Mouse (Mus musculus): ENCODE results near the gene Gas2l2. TPM values are rescaled to one million over a fixed set of nuclear protein-coding genes. Genes with fewer than 3 reads are reported as not detected.

Gene Gas2l2
- polyA plus RNA-seq, 1 experiment: not detected

DNA sequence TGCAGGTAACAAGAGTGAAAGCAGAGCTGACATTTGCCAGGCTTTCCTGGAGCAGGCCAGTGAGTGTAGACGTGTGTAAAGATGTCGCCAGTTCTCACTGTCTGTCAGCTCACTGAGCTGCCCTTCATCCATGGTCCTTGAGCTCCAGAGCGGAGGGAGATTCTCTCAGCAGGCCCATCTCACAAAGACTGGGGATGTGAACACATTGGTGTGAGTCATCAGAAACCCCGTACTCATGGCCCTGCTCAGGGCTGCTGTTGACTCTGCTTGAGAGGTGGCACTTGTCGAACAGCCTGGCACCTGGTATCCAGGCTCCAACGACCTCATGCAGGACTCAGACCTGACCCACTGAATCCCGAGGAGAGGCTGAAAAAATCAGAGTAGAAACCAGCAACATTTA, 25.5 kb downstream of the Gas2l2 start:
- H3K4me3 ChIP-seq (replicated peaks; ENCODE audit: control insufficient read depth, low read depth, low read length): no peak overlapping the region
- TF ChIP-seq CTCF (IDR thresholded peaks at IDR 0.05; ENCODE audit: control insufficient read depth, insufficient read depth, low read length): no peak
- TF ChIP-seq POLR2A (IDR thresholded peaks at IDR 0.05; ENCODE audit: borderline replicate concordance, control insufficient read depth, low read depth, low read length): no peak
- no peaks in the 10 kb centered on the region for H3K4me1 ChIP-seq (ENCODE audit: control insufficient read depth, insufficient read depth, low read length)
- 86% methylated on average over 7 of the region's 7 CpGs for WGBS
- H3K27ac ChIP-seq (ENCODE audit: control insufficient read depth, insufficient read depth, low read depth, low read length, poor library complexity): no peak overlapping the region

DNA sequence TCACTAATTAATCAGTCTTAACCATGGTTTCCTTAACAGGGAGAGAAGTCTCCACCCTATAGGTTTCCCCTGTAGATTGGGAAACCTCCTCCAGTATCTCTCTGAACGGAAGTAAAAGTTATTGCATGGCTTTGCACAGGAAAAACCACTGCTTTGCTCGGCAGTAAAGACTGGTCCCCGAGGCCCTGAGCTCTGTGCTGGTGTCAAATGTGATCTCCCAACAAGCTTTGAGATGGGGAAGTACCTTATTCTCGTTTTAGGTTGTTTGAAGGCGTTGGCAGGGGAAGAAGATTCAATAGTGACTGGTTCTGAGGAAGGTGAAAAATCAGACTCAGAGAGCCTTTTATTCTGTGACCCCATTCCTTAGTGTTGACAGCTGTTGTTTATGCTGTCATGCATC, 30.5 kb downstream of the Gas2l2 start:
- H3K27ac ChIP-seq (ENCODE audit: control insufficient read depth, insufficient read depth, low read depth, low read length, poor library complexity): no peak overlapping the region
- WGBS: 38% methylated on average over 5 of the region's 5 CpGs

DNA sequence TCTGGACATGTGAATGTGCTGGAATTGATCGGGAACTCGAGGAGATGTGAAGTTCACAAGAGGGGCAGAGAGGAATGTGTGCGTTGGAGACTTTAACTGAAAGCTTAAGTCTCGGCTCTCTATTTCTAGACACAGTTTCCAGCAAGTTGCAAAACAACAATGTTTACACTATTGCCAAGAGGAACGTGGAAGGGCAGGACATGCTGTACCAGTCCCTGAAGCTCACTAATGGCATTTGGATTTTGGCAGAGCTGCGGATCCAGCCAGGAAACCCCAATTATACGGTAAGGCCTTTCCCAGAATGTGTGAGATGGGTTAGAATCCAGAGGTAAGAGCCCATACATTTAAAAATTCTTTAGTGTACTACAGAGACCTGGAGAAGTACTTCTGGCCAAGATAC, 31.6 kb downstream of the Gas2l2 start:
- Histone ChIP-seq H3K4me1 (ENCODE audit: control insufficient read depth, insufficient read depth, low read length) (peaks cover 3% of the 10 kb centered on the region), H3K4me3 (replicated peaks; ENCODE audit: control insufficient read depth, low read depth, low read length) (no peak overlapping the region), H3K27ac (ENCODE audit: control insufficient read depth, insufficient read depth, low read depth, low read length, poor library complexity) (no peak overlapping the region)
- 73% methylated on average over 7 of the region's 7 CpGs for WGBS
- TF ChIP-seq POLR2A (IDR thresholded peaks at IDR 0.05; ENCODE audit: borderline replicate concordance, control insufficient read depth, low read depth, low read length) (no peak), CTCF (IDR thresholded peaks at IDR 0.05; ENCODE audit: control insufficient read depth, insufficient read depth, low read length) (no peak)

More for the DNA sequence above, 30.5 kb downstream of the Gas2l2 start:
- no peak for TF ChIP-seq CTCF (IDR thresholded peaks at IDR 0.05; ENCODE audit: control insufficient read depth, insufficient read depth, low read length)
- no peak for TF ChIP-seq POLR2A (IDR thresholded peaks at IDR 0.05; ENCODE audit: borderline replicate concordance, control insufficient read depth, low read depth, low read length)
- no peak overlapping the region for H3K4me3 ChIP-seq (replicated peaks; ENCODE audit: control insufficient read depth, low read depth, low read length)
- H3K4me1 ChIP-seq (ENCODE audit: control insufficient read depth, insufficient read depth, low read length): peaks cover 3% of the 10 kb centered on the region

DNA sequence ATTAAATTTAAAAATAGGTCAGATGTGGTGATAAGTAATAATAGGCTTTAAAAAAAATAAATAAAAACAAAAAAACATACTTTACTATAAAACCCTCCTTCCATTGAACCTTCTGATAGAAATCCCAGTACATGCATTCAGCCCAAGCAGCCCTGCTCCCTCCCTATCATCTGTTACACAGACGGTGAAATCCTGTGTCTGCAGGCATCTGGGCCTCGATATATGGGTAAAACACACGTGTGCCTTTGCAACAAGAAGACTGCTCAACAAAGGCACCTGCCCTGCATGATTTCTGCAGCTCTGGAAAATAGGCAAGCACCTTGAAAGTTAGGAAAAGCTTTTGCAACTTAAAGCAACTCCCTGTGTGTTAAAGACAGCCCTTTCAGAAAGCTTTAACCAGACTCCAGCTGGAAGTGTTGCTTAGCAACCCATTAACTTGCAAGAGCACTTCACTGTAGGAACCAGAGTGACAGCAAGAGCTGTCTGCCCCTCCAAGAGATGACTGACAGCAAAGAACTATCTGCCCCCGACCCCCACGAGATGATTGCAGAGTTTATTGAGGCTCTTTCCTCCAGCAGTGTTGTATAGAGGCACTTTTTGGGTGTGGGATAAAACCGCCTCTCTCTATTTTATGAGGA, 34.3 kb downstream of the Gas2l2 start:
- 77% methylated on average over 6 of the region's 6 CpGs for WGBS
- Histone ChIP-seq H3K4me1 (ENCODE audit: control insufficient read depth, insufficient read depth, low read length) (peaks cover 3% of the 10 kb centered on the region), H3K27ac (ENCODE audit: control insufficient read depth, insufficient read depth, low read depth, low read length, poor library complexity) (no peak overlapping the region), H3K4me3 (replicated peaks; ENCODE audit: control insufficient read depth, low read depth, low read length) (no peak overlapping the region)
- TF ChIP-seq POLR2A (IDR thresholded peaks at IDR 0.05; ENCODE audit: borderline replicate concordance, control insufficient read depth, low read depth, low read length) (no peak), CTCF (IDR thresholded peaks at IDR 0.05; ENCODE audit: control insufficient read depth, insufficient read depth, low read length) (no peak)

DNA sequence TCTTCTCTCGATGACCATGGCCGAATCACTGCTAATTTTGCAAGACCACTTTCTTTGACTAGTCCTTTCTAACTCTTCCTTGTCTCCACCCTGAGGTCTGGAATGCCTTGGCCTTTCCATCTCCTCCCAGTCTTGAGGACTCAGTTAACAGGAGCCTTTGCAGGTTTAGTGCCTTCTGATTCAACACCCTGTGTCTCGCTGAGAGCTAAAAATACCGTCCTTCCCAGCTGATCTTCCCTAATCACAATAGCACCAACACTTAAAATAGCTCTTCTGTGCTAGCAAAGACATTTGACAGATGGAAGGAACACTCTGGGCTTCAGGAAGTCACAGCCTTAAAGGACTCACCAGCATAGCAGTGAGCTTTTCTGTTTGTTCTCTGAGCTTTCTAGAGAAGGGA, 36.2 kb downstream of the Gas2l2 start:
- peaks cover 2% of the 10 kb centered on the region for H3K4me1 ChIP-seq (ENCODE audit: control insufficient read depth, insufficient read depth, low read length)
- 87% methylated on average over 4 of the region's 4 CpGs for WGBS
- no peak overlapping the region for H3K4me3 ChIP-seq (replicated peaks; ENCODE audit: control insufficient read depth, low read depth, low read length)
- TF ChIP-seq CTCF (IDR thresholded peaks at IDR 0.05; ENCODE audit: control insufficient read depth, insufficient read depth, low read length) (no peak), POLR2A (IDR thresholded peaks at IDR 0.05; ENCODE audit: borderline replicate concordance, control insufficient read depth, low read depth, low read length) (no peak)
- H3K27ac ChIP-seq (ENCODE audit: control insufficient read depth, insufficient read depth, low read depth, low read length, poor library complexity): no peak overlapping the region

DNA sequence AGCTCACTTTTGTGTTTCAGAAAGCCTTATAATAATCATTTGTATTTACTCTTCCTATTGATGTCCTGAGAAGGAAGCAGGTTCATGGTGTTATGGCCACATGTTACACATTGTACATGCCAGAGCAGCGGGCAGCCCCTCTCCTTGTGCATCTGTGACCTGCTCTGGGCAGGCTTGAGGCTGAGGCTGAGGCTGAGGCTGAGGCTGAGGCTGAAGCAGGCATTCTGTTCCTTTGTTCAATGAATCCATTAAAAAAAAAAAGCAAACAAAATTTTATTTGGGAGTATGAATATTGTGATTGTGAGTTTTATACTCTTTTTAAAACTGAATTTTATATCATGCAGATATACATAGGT, 45.7 kb downstream of the Gas2l2 start:
- 94% methylated on average over 1 of the region's 1 CpGs for WGBS

DNA sequence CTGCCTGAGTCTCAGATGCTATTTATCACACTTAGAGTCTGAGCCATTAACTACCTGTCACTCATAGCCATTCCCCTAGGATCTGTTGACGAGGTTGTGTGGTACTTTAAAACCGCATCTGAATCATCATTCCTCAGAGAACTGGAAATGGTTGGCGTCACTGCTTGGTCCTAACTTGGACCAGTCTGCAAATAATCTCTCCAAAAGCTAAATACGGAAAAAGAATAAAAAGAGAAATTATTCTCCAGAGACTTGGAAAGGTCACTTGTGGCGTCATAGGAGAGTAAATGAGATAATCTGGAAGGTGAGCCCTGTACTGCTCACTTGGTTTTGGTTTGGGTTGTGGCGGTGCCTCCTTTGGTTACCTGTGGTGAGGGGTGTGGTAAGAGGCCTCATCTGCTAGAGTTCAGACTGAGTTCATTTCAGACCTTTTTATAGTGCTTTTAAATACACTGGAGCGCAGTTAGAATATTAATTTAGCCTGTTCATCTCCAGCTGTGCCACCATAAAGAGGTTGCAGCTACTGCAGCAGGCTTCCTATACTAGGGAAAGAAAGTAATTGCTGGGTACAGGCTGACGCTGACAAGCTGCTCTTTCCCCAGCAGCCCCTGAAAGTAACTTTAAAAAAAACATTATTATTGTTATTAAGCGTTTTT, 46.3 kb downstream of the Gas2l2 start:
- TF ChIP-seq POLR2A (IDR thresholded peaks at IDR 0.05; ENCODE audit: borderline replicate concordance, control insufficient read depth, low read depth, low read length) (no peak), CTCF (IDR thresholded peaks at IDR 0.05; ENCODE audit: control insufficient read depth, insufficient read depth, low read length) (no peak)
- 91% methylated on average over 9 of the region's 9 CpGs for whole genome bisulfite sequencing

More for the DNA sequence above, 45.7 kb downstream of the Gas2l2 start:
- Histone ChIP-seq H3K4me1 (ENCODE audit: control insufficient read depth, insufficient read depth, low read length) (no peaks in the 10 kb centered on the region), H3K4me3 (replicated peaks; ENCODE audit: control insufficient read depth, low read depth, low read length) (no peak overlapping the region), H3K27ac (ENCODE audit: control insufficient read depth, insufficient read depth, low read depth, low read length, poor library complexity) (no peak overlapping the region)
- TF ChIP-seq POLR2A (IDR thresholded peaks at IDR 0.05; ENCODE audit: borderline replicate concordance, control insufficient read depth, low read depth, low read length): no peak
- no peak for TF ChIP-seq CTCF (IDR thresholded peaks at IDR 0.05; ENCODE audit: control insufficient read depth, insufficient read depth, low read length)

DNA sequence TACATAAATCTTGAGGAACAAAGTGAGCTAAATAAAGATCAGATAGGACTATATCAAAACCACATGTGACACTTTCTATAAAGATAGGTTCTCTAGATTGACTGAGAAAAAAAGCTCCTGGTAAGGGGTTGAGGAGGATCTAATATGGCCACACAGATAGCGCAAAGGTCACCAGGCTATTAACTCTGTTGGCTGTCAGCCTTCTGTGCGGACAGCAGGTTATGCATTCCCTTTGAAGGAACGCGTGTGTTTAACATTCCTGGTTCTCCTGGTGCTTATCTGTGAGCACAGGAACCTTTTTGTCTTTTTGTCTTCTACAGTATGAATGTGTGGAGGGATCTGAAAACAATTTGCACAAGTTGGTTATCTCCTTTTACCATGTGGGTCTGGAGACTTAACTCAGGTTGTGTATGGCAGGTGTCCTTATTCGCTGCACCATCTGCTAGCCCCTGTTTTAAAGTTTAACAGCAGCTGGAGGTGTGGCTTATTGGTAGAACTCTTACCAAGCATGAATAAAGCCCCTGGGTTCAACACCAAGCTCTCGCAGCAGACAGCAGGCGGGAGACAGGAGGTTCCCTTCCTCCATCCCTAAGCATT, 49.4 kb downstream of the Gas2l2 start:
- TF ChIP-seq CTCF (IDR thresholded peaks at IDR 0.05; ENCODE audit: control insufficient read depth, insufficient read depth, low read length): no peak
- TF ChIP-seq POLR2A (IDR thresholded peaks at IDR 0.05; ENCODE audit: borderline replicate concordance, control insufficient read depth, low read depth, low read length): no peak
- H3K4me3 ChIP-seq (replicated peaks; ENCODE audit: control insufficient read depth, low read depth, low read length): no peak overlapping the region
- H3K27ac ChIP-seq (ENCODE audit: control insufficient read depth, insufficient read depth, low read depth, low read length, poor library complexity): no peak overlapping the region
- no peaks in the 10 kb centered on the region for H3K4me1 ChIP-seq (ENCODE audit: control insufficient read depth, insufficient read depth, low read length)
- WGBS: 79% methylated on average over 7 of the region's 7 CpGs

More for the DNA sequence above, 46.3 kb downstream of the Gas2l2 start:
- Histone ChIP-seq H3K27ac (ENCODE audit: control insufficient read depth, insufficient read depth, low read depth, low read length, poor library complexity) (no peak overlapping the region), H3K4me3 (replicated peaks; ENCODE audit: control insufficient read depth, low read depth, low read length) (no peak overlapping the region), H3K4me1 (ENCODE audit: control insufficient read depth, insufficient read depth, low read length) (no peaks in the 10 kb centered on the region)

Other genes with a start within 250 kb of the Gas2l2 start
- 4.0 and 6.4 TPM in 2 replicates for gene Slfn3, start 238.1 kb downstream of the Gas2l2 start, polyA plus RNA-seq (2011; ENCODE audit: insufficient read depth, insufficient read length, low replicate concordance, missing spikeins)
- gene Slfn14, start 142.7 kb downstream of the Gas2l2 start, polyA plus RNA-seq (2011; ENCODE audit: insufficient read depth, insufficient read length, low replicate concordance, missing spikeins): 24.0 and 30.8 TPM in 2 replicates
- 43.7 and 59.2 TPM in 2 replicates for gene Ap2b1, start 130.4 kb downstream of the Gas2l2 start, polyA plus RNA-seq (2011; ENCODE audit: insufficient read depth, insufficient read length, low replicate concordance, missing spikeins)
- gene Pex12, start 126.9 kb downstream of the Gas2l2 start, polyA plus RNA-seq (2011; ENCODE audit: insufficient read depth, insufficient read length, low replicate concordance, missing spikeins): 1.6 and 7.3 TPM in 2 replicates
- 0.32 and 1.1 TPM in 2 replicates for gene Rasl10b, start 20.3 kb downstream of the Gas2l2 start, polyA plus RNA-seq (2011; ENCODE audit: insufficient read depth, insufficient read length, low replicate concordance, missing spikeins)
- 17.6 and 37.4 TPM in 2 replicates for gene 1700020L24Rik, start 8.2 kb upstream of the Gas2l2 start, polyA plus RNA-seq (2011; ENCODE audit: insufficient read depth, insufficient read length, low replicate concordance, missing spikeins)
- gene Mmp28, start 33.6 kb upstream of the Gas2l2 start, polyA plus RNA-seq (2011; ENCODE audit: insufficient read depth, insufficient read length, low replicate concordance, missing spikeins): 0.47 and 0.92 TPM in 2 replicates
- 192 and 231 TPM in 2 replicates for gene Taf15, start 43.6 kb upstream of the Gas2l2 start, polyA plus RNA-seq (2011; ENCODE audit: insufficient read depth, insufficient read length, low replicate concordance, missing spikeins)
- not detected in 2 replicates for gene Heatr9, start 92.7 kb upstream of the Gas2l2 start, polyA plus RNA-seq (2011; ENCODE audit: insufficient read depth, insufficient read length, low replicate concordance, missing spikeins)
- 7.6 and 22.7 TPM in 2 replicates for gene Ccl5, start 101.1 kb upstream of the Gas2l2 start, polyA plus RNA-seq (2011; ENCODE audit: insufficient read depth, insufficient read length, low replicate concordance, missing spikeins)
- 8.0 and 17.0 TPM in 2 replicates for gene Ccl9, start 149.2 kb upstream of the Gas2l2 start, polyA plus RNA-seq (2011; ENCODE audit: insufficient read depth, insufficient read length, low replicate concordance, missing spikeins)
- 88.2 and 218 TPM in 2 replicates for gene Ccl6, start 163.6 kb upstream of the Gas2l2 start, polyA plus RNA-seq (2011; ENCODE audit: insufficient read depth, insufficient read length, low replicate concordance, missing spikeins)
- not detected in 2 replicates for gene Rpl9-ps1, start 216.2 kb upstream of the Gas2l2 start, polyA plus RNA-seq (2011; ENCODE audit: insufficient read depth, insufficient read length, low replicate concordance, missing spikeins)
- gene Ccl3, start 219.9 kb upstream of the Gas2l2 start, polyA plus RNA-seq (2011; ENCODE audit: insufficient read depth, insufficient read length, low replicate concordance, missing spikeins): 1.3 and 2.0 TPM in 2 replicates
- gene Ccl4, start 233.1 kb upstream of the Gas2l2 start, polyA plus RNA-seq (2011; ENCODE audit: insufficient read depth, insufficient read length, low replicate concordance, missing spikeins): 1.5 and 2.3 TPM in 2 replicates

All from bone marrow, adult 2 months (tissue).